Mouse (Mus musculus) lung, postnatal 0 days (tissue): ENCODE results near the gene Lysmd2.

Source experiments
- CTCF ChIP-seq: IDR thresholded peaks from 2 replicates; pipeline ENCODE4 v1.5.1; 2016; ENCODE audit warnings: antibody characterized with exemption, mild to moderate bottlenecking
- EP300 ChIP-seq: IDR thresholded peaks from 2 replicates; pipeline ENCODE4 v1.6.1; 2016; ENCODE audit warnings: antibody characterized with exemption, mild to moderate bottlenecking, control low read depth

GRCm38 (mm10) chr9:75653981-75654911, 28.7 kb downstream of the Lysmd2 start:
- TF ChIP-seq EP300 (no peak), CTCF (no peak)
